Mouse (Mus musculus) lung, embryonic 16.5 days (tissue): ENCODE data around the gene Gm43552. TPM values are rescaled to one million over a fixed set of nuclear protein-coding genes. Genes with fewer than 3 reads are reported as not detected.
"Not testable (repeated sequence)": the region's sequence is repeated elsewhere in the genome, so short reads cannot be mapped to it uniquely, and the experiment has no call there.

Experiments used
- ATAC-seq: fragments of 200-750 bp; cut with Nextera tagmentation; 2 replicates; pipeline ENCODE4 v1.8.0; 2017; ENCODE audit warnings: low read depth, mild to moderate bottlenecking, moderate library complexity
- H3K27ac ChIP-seq: fragments of 300-500 bp; sonication (generic); 2 replicates; pipeline ENCODE4 v1.5.1; 2014; ENCODE audit warnings: mild to moderate bottlenecking, control low read depth, low read length
- H3K27me3 ChIP-seq: fragments of 300-500 bp; sonication (generic); 2 replicates; pipeline ENCODE4 v1.6.1; 2014; ENCODE audit warnings: low read depth, low read length, mixed read lengths; ENCODE audit not compliant: control insufficient read depth, insufficient read depth
- H3K36me3 ChIP-seq: fragments of 300-500 bp; sonication (generic); 2 replicates; pipeline ENCODE4 v1.6.1; 2014; ENCODE audit warnings: low read length; ENCODE audit not compliant: control insufficient read depth, insufficient read depth
- H3K4me1 ChIP-seq: fragments of 300-500 bp; sonication (generic); replicated peaks from 2 replicates; pipeline ENCODE4 v1.6.1; 2014; ENCODE audit warnings: low read length, mixed read lengths; ENCODE audit not compliant: control insufficient read depth, insufficient read depth
- H3K4me2 ChIP-seq: fragments of 300-500 bp; sonication (generic); 2 replicates; pipeline ENCODE4 v1.6.1; 2014; ENCODE audit warnings: low read depth, low read length, control low read depth
- H3K4me3 ChIP-seq: fragments of 300-500 bp; sonication (generic); 2 replicates; pipeline ENCODE4 v1.5.1; 2014; ENCODE audit warnings: mild to moderate bottlenecking, low read length, control low read depth
- H3K9ac ChIP-seq: fragments of 300-500 bp; sonication (generic); 2 replicates; pipeline ENCODE4 v1.6.1; 2014; ENCODE audit warnings: low read length, control low read depth
- H3K9me3 ChIP-seq: fragments of 300-500 bp; sonication (generic); 2 replicates; pipeline ENCODE4 v1.6.1; 2016; ENCODE audit warnings: low read length; ENCODE audit not compliant: control insufficient read depth
- WGBS: fragments of 180-500 bp; shearing (Covaris S2); extraction: QIAGEN DNeasy Blood & Tissue Kit; methylation state at CpG from one replicate; pipeline ENCODE4 v1.1.7; 2014; 5-methylcytosine and 5-hydroxymethylcytosine counted together
- polyA plus RNA-seq: library from polyadenylated mRNA; unstranded; fragments of >200 nt; fragmentation: Nextera tagmentation; extraction: Ambion mirVana; gene quantifications from 2 replicates; pipeline ENCODE4 v1.2.1, GENCODE M21; 2015

The Gm43552 gene
- polyA plus RNA-seq, 1 experiment from 2014 or later = not detected

DNA sequence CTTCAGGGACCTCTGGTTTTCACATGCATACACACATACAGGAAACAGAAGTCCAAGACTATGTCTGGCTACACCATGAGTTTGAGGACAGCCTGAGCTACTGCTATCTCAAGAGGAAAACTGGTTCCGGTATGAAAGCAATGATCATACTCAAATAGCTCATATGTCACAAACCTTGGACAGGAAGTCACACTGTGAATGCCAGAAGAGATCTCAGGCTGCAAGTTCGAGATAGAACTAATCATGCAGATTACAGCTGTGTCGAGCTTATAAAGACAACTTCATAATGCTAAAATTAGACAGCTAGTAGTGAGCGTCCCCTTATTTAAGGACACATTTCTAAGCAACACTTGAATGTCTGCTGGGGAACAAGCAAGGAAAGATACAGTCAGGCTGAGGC is 12.1 kb downstream of the Gm43552 start:
- Histone ChIP-seq H3K27ac (peak overlapping the region; percentile 59; the same call in 1 of the 2 replicates), H3K4me3 (no peak overlapping the region), H3K4me2 (no peak overlapping the region), H3K4me1 (peaks cover 6% of the 10 kb centered on the region), H3K27me3 (no peaks in the 10 kb centered on the region), H3K36me3 (no peaks in the 10 kb centered on the region), H3K9me3 (no peaks in the 10 kb centered on the region), H3K9ac (no peak overlapping the region)
- 48% methylated on average over 4 of the region's 4 CpGs for WGBS
- ATAC-seq = no peak

DNA sequence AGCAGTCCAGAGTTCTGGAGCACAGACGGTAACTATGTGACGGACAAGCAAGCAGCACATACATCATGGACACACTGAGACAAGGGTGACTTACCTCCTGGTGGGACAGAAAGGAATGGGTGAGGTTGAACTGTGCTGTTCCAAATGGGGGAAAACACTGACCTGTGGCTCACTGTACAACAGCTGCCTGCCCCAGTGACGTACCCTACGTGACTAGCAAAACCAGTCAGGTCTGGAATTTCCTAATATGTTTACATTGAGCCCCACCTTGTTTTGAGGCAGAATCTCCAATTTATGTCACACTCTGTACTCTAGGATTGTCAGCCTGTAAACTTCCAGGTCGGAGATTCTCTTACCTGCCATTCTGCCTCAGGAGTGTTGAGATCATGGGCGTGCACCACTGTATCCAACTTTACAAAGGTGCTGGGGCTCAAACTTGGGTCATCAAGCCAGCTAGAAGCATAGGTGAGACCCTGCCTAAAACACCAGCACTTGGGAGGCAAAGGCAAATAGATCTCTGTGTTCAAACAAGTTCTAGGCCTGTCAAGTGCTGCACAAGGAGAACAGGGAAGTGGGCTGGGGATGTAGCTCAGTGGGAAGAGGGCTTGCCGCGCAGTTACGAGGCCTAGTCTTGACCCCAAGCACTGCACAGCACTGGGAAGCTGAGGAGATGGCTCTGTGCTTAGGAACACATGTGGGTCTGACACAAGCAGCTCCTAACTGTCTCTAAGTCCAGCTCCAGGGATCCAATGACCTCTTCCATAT is 12.8 kb downstream of the Gm43552 start:
- 61% methylated on average over 9 of the region's 9 CpGs for WGBS
- Histone ChIP-seq H3K4me2 (no peak overlapping the region), H3K27me3 (no peaks in the 10 kb centered on the region), H3K9ac (no peak overlapping the region; the same call in 1 of the 2 replicates), H3K27ac (peak overlapping the region; percentile 59), H3K9me3 (no peaks in the 10 kb centered on the region), H3K36me3 (no peaks in the 10 kb centered on the region), H3K4me3 (no peak overlapping the region), H3K4me1 (peaks cover 6% of the 10 kb centered on the region)
- peak; percentile 70 for ATAC-seq

DNA sequence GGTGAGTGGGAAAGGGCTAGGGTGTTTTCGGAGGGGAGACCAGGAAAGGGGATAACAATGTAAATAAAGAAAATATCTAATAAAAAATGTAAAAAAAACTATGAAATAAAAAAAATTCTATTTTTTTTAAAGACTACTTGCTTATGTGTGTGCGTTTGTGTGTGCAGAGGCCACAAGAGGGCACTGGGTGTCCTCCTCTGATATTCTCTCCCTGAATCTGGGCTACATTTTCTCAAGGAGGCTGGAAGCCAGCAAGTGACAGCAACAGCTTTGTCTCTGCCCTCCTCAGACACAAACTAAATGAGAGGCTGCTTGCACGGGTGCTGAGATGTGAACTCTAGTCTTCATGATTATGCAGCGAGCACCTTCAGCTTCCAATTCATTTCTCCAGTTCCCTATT is 14.4 kb downstream of the Gm43552 start:
- Histone ChIP-seq H3K9me3 (no peaks in the 10 kb centered on the region), H3K4me1 (peaks cover 6% of the 10 kb centered on the region), H3K9ac (no peak overlapping the region), H3K4me2 (no peak overlapping the region), H3K4me3 (no peak overlapping the region), H3K27me3 (no peaks in the 10 kb centered on the region), H3K27ac (no peak overlapping the region), H3K36me3 (no peaks in the 10 kb centered on the region)
- ATAC-seq = no peak
- WGBS = 65% methylated on average over 4 of the region's 4 CpGs

DNA sequence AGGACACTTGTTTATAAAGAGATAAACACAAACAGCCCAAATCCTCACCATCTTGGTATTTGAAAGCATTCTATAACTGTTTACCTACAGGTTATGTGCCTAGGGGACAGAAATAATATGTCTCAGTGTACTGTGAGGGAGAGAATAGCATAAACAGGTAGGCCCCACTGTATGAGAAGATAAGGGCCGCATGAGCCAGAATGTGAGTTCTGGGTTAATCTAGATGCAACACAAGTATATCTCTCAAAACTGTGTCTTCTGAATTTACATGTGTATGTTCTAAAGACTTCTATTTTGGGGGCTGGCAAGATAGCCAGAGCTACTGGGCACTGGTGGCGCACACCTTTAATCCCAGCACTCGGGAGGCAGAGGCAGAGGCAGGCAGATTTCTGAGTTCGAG is 15.9 kb downstream of the Gm43552 start:
- H3K27me3 ChIP-seq = not testable (repeated sequence)
- 94% methylated on average over 4 of the region's 4 CpGs for WGBS

DNA sequence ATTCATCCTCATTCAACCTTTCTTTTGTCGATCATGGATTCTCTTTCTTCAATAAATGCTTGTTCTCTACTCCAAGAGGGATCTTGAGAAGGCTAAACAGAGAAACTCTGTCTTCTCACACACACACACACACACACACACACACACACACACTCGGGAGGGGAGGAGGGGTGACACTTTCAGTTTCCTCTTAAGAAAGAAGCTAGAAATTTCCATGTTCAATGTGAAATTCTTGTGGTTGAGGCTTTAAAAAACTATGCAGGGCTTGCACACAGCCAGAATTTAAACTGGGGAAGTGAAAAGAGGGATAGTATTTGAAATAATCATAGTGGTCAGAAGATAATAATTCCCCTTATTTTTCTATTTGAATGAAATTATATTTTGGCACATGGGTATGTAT is 16.8 kb downstream of the Gm43552 start:
- Histone ChIP-seq H3K9me3 (no peaks in the 10 kb centered on the region), H3K9ac (no peak overlapping the region), H3K27me3 (no peaks in the 10 kb centered on the region), H3K4me3 (no peak overlapping the region), H3K27ac (no peak overlapping the region), H3K36me3 (no peaks in the 10 kb centered on the region), H3K4me1 (peaks cover 6% of the 10 kb centered on the region), H3K4me2 (no peak overlapping the region)
- ATAC-seq = no peak
- 60% methylated on average over 2 of the region's 2 CpGs for WGBS

More for the DNA sequence above, 15.9 kb downstream of the Gm43552 start:
- H3K9ac ChIP-seq, ATAC-seq, H3K4me1 ChIP-seq, H3K27ac ChIP-seq, H3K4me3 ChIP-seq, H3K4me2 ChIP-seq, H3K9me3 ChIP-seq, H3K36me3 ChIP-seq: not testable (repeated sequence)

DNA sequence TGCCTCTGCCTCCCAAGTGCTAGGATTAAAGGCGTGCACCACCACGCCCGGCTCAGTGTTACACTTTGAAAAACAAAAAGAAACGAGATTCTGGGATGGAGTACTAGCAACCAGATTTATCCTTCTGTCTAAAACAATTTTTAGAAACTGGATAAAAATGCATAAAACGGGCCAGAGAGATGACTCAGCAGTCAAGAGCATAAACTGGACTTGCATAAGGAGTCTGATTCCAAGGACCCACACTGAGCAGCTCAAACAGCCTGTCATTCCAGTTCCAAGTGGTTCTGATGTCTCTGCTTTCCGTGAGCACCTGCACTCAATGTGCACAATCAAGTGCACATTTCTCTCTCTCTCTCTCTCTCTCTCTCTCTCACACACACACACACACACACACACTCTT is 22.9 kb downstream of the Gm43552 start:
- H3K4me2 ChIP-seq = no peak overlapping the region
- H3K9ac ChIP-seq = no peak overlapping the region
- no peak for ATAC-seq
- H3K4me3 ChIP-seq = no peak overlapping the region
- 83% methylated on average over 6 of the region's 6 CpGs for WGBS
- no peaks in the 10 kb centered on the region for H3K27me3 ChIP-seq
- no peaks in the 10 kb centered on the region for H3K4me1 ChIP-seq
- no peak overlapping the region for H3K27ac ChIP-seq
- H3K9me3 ChIP-seq = no peaks in the 10 kb centered on the region
- H3K36me3 ChIP-seq = peaks cover 16% of the 10 kb centered on the region

DNA sequence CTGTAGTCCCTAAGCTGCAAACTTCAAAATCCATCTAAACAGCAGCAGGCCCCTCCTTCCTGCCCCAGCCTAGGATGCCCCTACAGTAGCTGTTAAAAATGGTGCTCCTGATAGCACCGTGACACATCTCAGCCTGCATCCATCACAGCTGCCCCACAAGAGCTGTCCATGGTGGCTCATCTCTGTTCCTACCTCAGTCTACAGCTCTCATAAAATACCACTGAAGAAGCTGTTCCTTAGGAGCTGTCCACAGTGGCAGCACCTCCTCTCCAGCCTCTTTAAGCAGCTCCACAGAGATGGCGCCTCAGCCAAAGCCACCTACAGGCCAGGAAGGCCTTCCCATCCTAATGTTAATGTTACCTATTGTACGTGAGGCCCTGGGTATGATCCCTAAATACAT is 25.7 kb downstream of the Gm43552 start:
- no peak overlapping the region for H3K4me2 ChIP-seq

GRCm38 (mm10) chr5:65460361-65460760 is 32.3 kb downstream of the Gm43552 start:
- H3K4me1 ChIP-seq = peaks cover 27% of the 10 kb centered on the region
- no peak overlapping the region for H3K9ac ChIP-seq
- H3K27ac ChIP-seq = no peak overlapping the region
- H3K4me3 ChIP-seq = no peak overlapping the region
- H3K36me3 ChIP-seq = no peaks in the 10 kb centered on the region
- WGBS = 81% methylated on average over 14 of the region's 14 CpGs
- no peaks in the 10 kb centered on the region for H3K27me3 ChIP-seq
- no peak for ATAC-seq
- H3K4me2 ChIP-seq = no peak overlapping the region
- H3K9me3 ChIP-seq = no peaks in the 10 kb centered on the region

More for the DNA sequence above, 25.7 kb downstream of the Gm43552 start:
- H3K27ac ChIP-seq = no peak overlapping the region
- H3K4me3 ChIP-seq = no peak overlapping the region
- 58% methylated on average over 3 of the region's 3 CpGs for WGBS
- H3K4me1 ChIP-seq = no peaks in the 10 kb centered on the region
- peaks cover 16% of the 10 kb centered on the region for H3K36me3 ChIP-seq
- H3K27me3 ChIP-seq = no peaks in the 10 kb centered on the region
- ATAC-seq = no peak
- H3K9me3 ChIP-seq = no peaks in the 10 kb centered on the region
- no peak overlapping the region for H3K9ac ChIP-seq

DNA sequence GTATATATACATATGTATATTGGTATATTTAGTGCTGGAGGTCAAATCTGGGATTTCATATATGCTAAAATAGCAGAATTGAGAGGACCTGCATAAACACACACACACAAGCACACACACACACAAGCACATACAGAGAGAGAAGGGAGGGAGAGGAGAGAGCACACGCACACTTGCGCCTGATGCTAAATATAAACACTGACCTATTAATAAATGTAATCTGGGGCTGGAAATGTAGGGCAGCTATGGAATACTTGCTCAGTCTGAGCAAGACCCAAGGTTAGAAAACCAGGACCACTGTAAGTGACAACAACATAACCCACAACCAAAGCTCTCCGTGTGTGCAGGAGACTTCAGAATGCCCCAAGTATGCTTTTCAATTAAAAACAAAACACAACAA is 33.2 kb downstream of the Gm43552 start:
- Histone ChIP-seq H3K4me3 (no peak overlapping the region), H3K9me3 (no peaks in the 10 kb centered on the region), H3K4me2 (no peak overlapping the region), H3K27ac (no peak overlapping the region), H3K9ac (no peak overlapping the region), H3K36me3 (no peaks in the 10 kb centered on the region), H3K27me3 (no peaks in the 10 kb centered on the region), H3K4me1 (peaks cover 27% of the 10 kb centered on the region)
- 56% methylated on average over 3 of the region's 3 CpGs for WGBS
- no peak for ATAC-seq
